Mouse (Mus musculus) CD4-positive naive resting alpha-beta T cell, adult 57 days (primary cell): Measurements from ENCODE around the gene Fbxo30. TPM values are rescaled to one million over a fixed set of nuclear protein-coding genes. Genes with fewer than 3 reads are reported as not detected.

Source experiments
- total RNA-seq: library from RNA; stranded (reverse); gene quantifications from one replicate; pipeline ENCODE4 v1.2.4, GENCODE M21; 2023

Fbxo30 gene
- 9.0 TPM for total RNA-seq

GRCm38 (mm10) chr10:11280578-11281463 lies at the start of gene Fbxo30:
TSS of gene Fbxo30 (plus strand) at chr10:11281330.

GRCm38 (mm10) chr10:11343205-11344141 lies 62.3 kb downstream of the Fbxo30 start, which contains the start of gene Epm2a:
TSS of gene Epm2a (plus strand) at chr10:11343404.

Other genes with a start within 250 kb of the Fbxo30 start
- not detected for gene Grm1, start 199.0 kb upstream of the Fbxo30 start, total RNA-seq
- 40.6 TPM for gene Shprh, start 131.9 kb upstream of the Fbxo30 start, total RNA-seq
- 0.98 TPM for gene Epm2a, start 62.1 kb downstream of the Fbxo30 start, total RNA-seq